Mouse (Mus musculus) spleen, adult 2 months (tissue): ENCODE data around the gene Ncaph2. TPM values are rescaled to one million over a fixed set of nuclear protein-coding genes. Genes with fewer than 3 reads are reported as not detected.

Experiments
- DNase-seq, 2 experiments: peaks; one replicate each; pipeline versions ENCODE4 v3.0.0 to v3.0.0-alpha.2; 2012 to 2021; ENCODE audit warnings: low spot score in 2 of 2, low read depth in 1 of 2
- H3K27ac ChIP-seq: fragments of 200-500 bp; 2 replicates; pipeline ENCODE4 v1.5.1; 2012; ENCODE audit warnings: low read length, inconsistent platforms; ENCODE audit not compliant: insufficient read depth
- H3K27me3 ChIP-seq: fragments of 200-500 bp; 2 replicates; pipeline ENCODE4 v1.6.1; 2012; ENCODE audit warnings: mild to moderate bottlenecking, moderate library complexity, low read length, inconsistent platforms; ENCODE audit not compliant: control insufficient read depth, insufficient read depth
- H3K36me3 ChIP-seq: fragments of 200-500 bp; 2 replicates; pipeline ENCODE4 v1.6.1; 2012; ENCODE audit warnings: mild to moderate bottlenecking, low read length, inconsistent platforms; ENCODE audit not compliant: control insufficient read depth, insufficient read depth
- H3K4me1 ChIP-seq: fragments of 200-500 bp; 2 replicates; pipeline ENCODE4 v1.6.1; 2011; ENCODE audit warnings: inconsistent platforms; ENCODE audit not compliant: control insufficient read depth, insufficient read depth, insufficient read length
- H3K4me3 ChIP-seq: fragments of 200-500 bp; 2 replicates; pipeline ENCODE4 v1.5.1; 2011; ENCODE audit warnings: mild to moderate bottlenecking, inconsistent platforms; ENCODE audit not compliant: insufficient read depth, insufficient read length; ENCODE audit errors: extremely low read depth
- CTCF ChIP-seq: fragments of 200-500 bp; IDR thresholded peaks from 2 replicates; pipeline ENCODE4 v1.5.1; 2011; ENCODE audit warnings: mild to moderate bottlenecking, inconsistent platforms; ENCODE audit not compliant: insufficient read depth, insufficient read length, insufficient replicate concordance; ENCODE audit errors: extremely low read depth
- POLR2A ChIP-seq: fragments of 200-500 bp; IDR thresholded peaks from 2 replicates; pipeline ENCODE4 v1.6.1; 2011; ENCODE audit warnings: low read depth, low read length, inconsistent platforms
- WGBS: fragments of 180-500 bp; shearing (Covaris S2); methylation state at CpG from one replicate; pipeline ENCODE4 v1.1.7; 2018; 5-methylcytosine and 5-hydroxymethylcytosine counted together
- polyA plus RNA-seq: library from polyadenylated mRNA; depleted of rRNA; stranded (reverse); fragments of >200 nt; gene quantifications from 2 replicates; pipeline ENCODE4 v1.2.3, GENCODE M21; 2012

Gene Ncaph2
- polyA plus RNA-seq, 1 experiment = 113 TPM

GRCm38 (mm10) chr15:89373027-89373761 is 17.7 kb downstream of the Ncaph2 start:
- H3K27me3 ChIP-seq = peaks cover under 1% of the 10 kb centered on the region; the same call in 1 of the 2 replicates
- TF ChIP-seq POLR2A (no peak), CTCF (peak; percentile 72)
- H3K27ac ChIP-seq = peak overlapping the region; percentile 96
- DNase-seq = peak; percentile 78 to 84
- peaks cover 37% of the 10 kb centered on the region for H3K36me3 ChIP-seq
- peaks cover 8% of the 10 kb centered on the region; the same call in 1 of the 2 replicates for H3K4me1 ChIP-seq
- peak overlapping the region; percentile 73 for H3K4me3 ChIP-seq
- 2% methylated on average over 35 of the region's 35 CpGs for WGBS

- H3K4me1 ChIP-seq = peaks cover 9% of the 10 kb centered on the region; the same call in 1 of the 2 replicates
- TF ChIP-seq CTCF (peak; percentile 84), POLR2A (peak; percentile 60; the same call in 1 of the 2 replicates)
- H3K36me3 ChIP-seq = peaks cover 33% of the 10 kb centered on the region
- H3K4me3 ChIP-seq = peak within 1 kb of the TSS; percentile 73
- peaks cover 6% of the 10 kb centered on the region for H3K27me3 ChIP-seq
- peak within 1 kb of the TSS; percentile 96 for H3K27ac ChIP-seq
- under 1% methylated on average over 42 of the region's 42 CpGs for WGBS
- DNase-seq = peak; percentile 71 to 89
Measured at GRCm38 (mm10) chr15:89373762-89374248, 18.3 kb downstream of the Ncaph2 start, which contains the start of gene Sco2. TSS of gene Sco2 (minus strand) at chr15:89373846.

GRCm38 (mm10) chr15:89374340-89374739 is 18.8 kb downstream of the Ncaph2 start:
- TF ChIP-seq POLR2A = no peak
- TF ChIP-seq CTCF = no peak
- WGBS = 72% methylated on average over 9 of the region's 9 CpGs
- peak overlapping the region; percentile 73; the same call in 1 of the 2 replicates for H3K4me3 ChIP-seq
- DNase-seq = no peak
- peaks cover 30% of the 10 kb centered on the region for H3K36me3 ChIP-seq
- H3K4me1 ChIP-seq = peaks cover 11% of the 10 kb centered on the region
- peaks cover 9% of the 10 kb centered on the region for H3K27me3 ChIP-seq
- H3K27ac ChIP-seq = no peak overlapping the region

GRCm38 (mm10) chr15:89374801-89375534 is 19.4 kb downstream of the Ncaph2 start:
- H3K27ac ChIP-seq = no peak overlapping the region
- peaks cover 11% of the 10 kb centered on the region for H3K4me1 ChIP-seq
- TF ChIP-seq CTCF (no peak), POLR2A (no peak)
- no peak overlapping the region for H3K4me3 ChIP-seq
- H3K36me3 ChIP-seq = peaks cover 24% of the 10 kb centered on the region
- 94% methylated on average over 17 of the region's 17 CpGs for WGBS
- no peak for DNase-seq
- peaks cover 9% of the 10 kb centered on the region for H3K27me3 ChIP-seq

GRCm38 (mm10) chr15:89376040-89376439 is 20.5 kb downstream of the Ncaph2 start:
- 87% methylated on average over 7 of the region's 7 CpGs for WGBS
- DNase-seq = no peak

GRCm38 (mm10) chr15:89376957-89377356 is 21.4 kb downstream of the Ncaph2 start, which contains the start of gene Tymp:
TSS of gene Tymp (minus strand) at chr15:89377039.
- Histone ChIP-seq H3K36me3 (peaks cover 6% of the 10 kb centered on the region), H3K4me3 (no peak within 1 kb of the TSS), H3K27me3 (peaks cover 9% of the 10 kb centered on the region), H3K27ac (no peak within 1 kb of the TSS), H3K4me1 (peaks cover 11% of the 10 kb centered on the region)
- no peak for DNase-seq
- TF ChIP-seq CTCF (no peak), POLR2A (no peak)
- 84% methylated on average over 16 of the region's 16 CpGs for WGBS

More at GRCm38 (mm10) chr15:89376040-89376439, 20.5 kb downstream of the Ncaph2 start:
- Histone ChIP-seq H3K27me3 (peaks cover 9% of the 10 kb centered on the region), H3K4me1 (peaks cover 11% of the 10 kb centered on the region), H3K4me3 (no peak overlapping the region), H3K36me3 (peaks cover 14% of the 10 kb centered on the region), H3K27ac (no peak overlapping the region)
- no peak for TF ChIP-seq CTCF
- TF ChIP-seq POLR2A = no peak
